Mouse (Mus musculus): ENCODE results near the gene Aunip.

Aunip gene

DNA sequence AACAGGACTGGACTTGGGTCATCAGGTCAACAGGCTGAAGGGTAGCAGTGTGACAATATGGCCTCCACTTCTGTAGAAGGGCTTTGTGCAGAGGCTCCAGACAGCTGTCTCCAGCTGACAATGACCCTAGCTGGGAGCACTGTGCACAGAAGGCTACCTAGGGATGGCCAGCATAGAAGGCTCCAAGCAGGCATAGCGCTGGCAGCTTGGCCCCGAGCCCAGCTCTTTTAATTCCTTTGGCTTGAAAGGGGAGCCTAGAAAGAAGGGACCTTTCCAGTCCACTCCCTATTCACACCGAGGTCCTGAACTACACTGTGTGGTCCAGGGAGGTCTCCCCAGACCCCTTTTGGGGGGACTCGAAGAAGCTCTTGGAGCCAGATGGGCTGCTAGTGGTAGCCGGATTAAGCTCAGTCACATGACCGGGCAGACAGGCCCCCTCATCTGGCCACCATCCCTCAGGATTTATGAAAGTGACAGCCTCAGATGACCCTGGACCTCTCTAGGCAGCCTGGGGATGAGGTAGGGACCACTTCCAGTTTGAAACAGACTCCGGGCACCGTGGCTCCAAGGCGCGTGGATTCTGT lies 28.3 kb downstream of the Aunip start:
- in situ Hi-C loops (cut with MboI; ENCODE audit: low pct_unique_long_range_greater_than_20kb in 1 of 2, low sequenced_read_pairs in 2 of 2, unreplicated experiment in 1 of 2) = no loop called here

DNA sequence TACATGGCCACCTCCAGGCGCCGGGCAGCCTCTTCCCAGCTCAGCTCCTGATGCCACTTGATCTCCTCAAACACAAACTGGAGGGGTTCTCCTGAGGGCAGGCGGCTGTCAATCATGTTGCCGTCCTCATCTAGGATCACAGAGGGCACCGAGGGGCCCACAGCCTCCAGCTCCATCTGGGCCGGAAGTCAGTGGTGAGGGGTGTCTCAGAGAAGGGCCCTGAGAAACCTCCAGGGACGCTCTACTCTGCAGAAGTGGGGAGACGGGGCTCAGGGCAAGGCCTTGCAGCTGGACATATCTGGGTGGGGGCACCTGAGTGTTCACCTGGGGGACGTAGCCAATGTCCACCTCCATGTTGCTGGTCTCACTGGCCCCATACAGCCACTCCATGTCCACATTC lies 31.9 kb downstream of the Aunip start:
- in situ Hi-C loops (cut with MboI; ENCODE audit: low pct_unique_long_range_greater_than_20kb in 1 of 2, low sequenced_read_pairs in 2 of 2, unreplicated experiment in 1 of 2) = no loop called here

DNA sequence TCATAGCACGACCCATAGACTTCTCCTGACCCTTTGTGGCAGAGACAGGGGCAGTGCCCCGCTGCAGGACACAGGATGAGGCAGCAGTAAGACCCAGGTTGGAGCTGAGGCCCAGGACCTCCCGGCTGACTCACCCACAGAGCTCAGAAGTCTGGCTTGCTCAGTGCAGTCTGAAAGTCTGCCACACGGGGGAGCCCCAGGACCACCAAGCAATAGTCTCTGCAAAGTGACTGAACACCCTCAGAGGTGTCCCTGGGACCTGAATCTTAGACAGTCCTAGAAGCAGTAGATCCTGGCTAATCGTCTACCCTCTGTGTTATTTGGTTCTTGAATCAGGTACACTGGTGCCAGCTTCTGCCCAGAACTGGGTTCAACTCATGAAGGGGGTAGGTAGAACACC lies 32.5 kb downstream of the Aunip start:
- in situ Hi-C loops (cut with MboI; ENCODE audit: low pct_unique_long_range_greater_than_20kb in 1 of 2, low sequenced_read_pairs in 2 of 2, unreplicated experiment in 1 of 2) = no loop called here

DNA sequence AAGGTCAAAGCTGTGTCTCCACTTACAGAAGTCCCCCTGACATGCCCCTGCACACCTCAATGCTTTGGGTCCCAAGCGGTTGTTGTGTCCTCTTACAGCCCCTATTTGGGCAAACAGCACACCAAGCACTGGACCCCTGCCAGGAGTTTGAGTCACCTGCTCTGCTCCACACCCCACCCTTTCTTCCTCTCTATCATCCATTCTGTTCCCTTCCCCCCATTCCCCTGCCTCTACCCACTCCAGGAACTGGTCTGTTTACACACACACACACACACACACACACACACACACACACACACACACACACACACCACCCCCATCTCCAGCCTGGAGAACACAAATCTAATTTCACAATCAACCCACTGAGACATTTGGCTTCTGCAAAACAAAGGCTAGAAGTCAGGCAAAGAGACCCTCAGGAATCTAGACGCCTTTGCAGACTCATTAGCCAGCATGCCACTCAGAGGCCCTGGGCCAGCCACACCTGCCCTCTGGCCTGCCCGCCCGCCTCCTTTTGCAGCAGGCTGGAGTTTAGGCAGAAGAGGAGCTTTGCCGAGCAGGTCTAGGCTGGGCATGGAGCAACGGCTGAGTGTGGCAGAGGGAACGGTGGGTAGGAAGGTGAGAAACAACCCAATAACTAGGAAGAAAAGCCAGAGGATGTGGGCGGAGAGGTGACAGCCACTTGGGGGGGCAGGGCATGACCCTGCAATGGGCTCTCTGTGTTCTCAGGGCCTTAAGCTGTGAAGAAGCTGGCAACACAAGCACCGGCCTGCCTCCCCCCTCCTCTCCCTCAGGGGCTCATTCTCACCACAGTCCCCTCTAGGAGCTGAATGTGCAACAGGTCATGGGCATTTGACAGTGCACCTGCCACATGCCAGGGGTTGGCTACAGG lies 36.3 kb downstream of the Aunip start:
- in situ Hi-C loops (cut with MboI; ENCODE audit: low pct_unique_long_range_greater_than_20kb in 1 of 2, low sequenced_read_pairs in 2 of 2, unreplicated experiment in 1 of 2) = no loop called here

DNA sequence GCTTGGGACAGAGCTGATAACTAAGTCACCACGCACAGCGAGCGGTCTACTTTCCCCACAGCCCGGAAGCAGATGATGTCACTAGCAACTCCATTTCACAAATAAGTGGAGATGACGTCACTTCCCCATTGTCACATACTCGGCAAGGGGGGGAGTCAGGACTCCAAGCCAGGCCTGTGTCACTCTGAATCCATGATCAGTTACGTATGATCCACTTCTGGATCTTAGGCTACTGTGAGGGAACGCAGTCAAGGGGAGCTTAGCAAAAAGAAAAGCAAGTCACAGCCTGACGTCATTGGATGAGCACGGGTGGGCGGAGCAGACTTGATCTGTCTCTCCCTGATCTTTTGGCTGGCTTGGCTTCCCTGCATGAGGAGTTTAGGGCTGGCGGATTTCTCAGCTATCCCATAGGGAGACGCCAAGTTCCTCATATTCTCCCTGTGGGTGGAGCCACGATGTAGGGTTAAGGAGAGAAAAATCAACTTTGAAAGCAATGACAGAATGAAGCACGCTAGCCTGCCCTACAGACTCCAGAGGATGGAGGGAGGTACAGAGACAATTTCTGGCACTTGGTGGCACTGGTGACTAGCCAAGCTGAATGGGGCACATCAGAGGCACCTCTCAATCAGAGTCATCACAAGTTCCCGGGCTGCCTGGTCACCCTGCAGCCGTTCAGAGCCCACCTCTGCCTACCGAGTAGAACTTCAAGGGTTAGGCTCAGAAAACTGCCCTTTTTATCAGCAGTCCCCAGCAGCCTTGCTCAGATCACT lies 37.6 kb downstream of the Aunip start:
- in situ Hi-C loops (cut with MboI; ENCODE audit: low pct_unique_long_range_greater_than_20kb in 1 of 2, low sequenced_read_pairs in 2 of 2, unreplicated experiment in 1 of 2) = no loop called here

DNA sequence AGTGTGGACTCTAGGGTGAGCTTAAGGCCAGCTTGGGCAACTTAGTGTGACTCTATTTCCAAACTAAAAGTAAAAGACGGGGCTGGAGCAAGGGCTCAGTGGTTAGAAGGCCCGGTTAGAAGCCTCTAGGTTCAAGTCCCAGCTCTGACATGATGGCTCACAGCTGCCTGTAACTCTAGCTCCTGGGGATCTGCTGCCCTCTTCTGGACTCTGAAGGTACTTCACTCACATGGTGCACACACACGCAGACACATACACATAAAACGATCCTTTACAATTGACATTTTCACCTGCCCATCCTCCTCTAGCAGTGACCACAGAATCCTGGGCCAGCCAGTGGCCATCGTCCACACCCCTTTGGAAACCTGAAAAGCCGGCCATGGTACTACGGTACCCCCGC lies 39.1 kb downstream of the Aunip start:
- in situ Hi-C loops (cut with MboI; ENCODE audit: low pct_unique_long_range_greater_than_20kb in 1 of 2, low sequenced_read_pairs in 2 of 2, unreplicated experiment in 1 of 2) = no loop called here

DNA sequence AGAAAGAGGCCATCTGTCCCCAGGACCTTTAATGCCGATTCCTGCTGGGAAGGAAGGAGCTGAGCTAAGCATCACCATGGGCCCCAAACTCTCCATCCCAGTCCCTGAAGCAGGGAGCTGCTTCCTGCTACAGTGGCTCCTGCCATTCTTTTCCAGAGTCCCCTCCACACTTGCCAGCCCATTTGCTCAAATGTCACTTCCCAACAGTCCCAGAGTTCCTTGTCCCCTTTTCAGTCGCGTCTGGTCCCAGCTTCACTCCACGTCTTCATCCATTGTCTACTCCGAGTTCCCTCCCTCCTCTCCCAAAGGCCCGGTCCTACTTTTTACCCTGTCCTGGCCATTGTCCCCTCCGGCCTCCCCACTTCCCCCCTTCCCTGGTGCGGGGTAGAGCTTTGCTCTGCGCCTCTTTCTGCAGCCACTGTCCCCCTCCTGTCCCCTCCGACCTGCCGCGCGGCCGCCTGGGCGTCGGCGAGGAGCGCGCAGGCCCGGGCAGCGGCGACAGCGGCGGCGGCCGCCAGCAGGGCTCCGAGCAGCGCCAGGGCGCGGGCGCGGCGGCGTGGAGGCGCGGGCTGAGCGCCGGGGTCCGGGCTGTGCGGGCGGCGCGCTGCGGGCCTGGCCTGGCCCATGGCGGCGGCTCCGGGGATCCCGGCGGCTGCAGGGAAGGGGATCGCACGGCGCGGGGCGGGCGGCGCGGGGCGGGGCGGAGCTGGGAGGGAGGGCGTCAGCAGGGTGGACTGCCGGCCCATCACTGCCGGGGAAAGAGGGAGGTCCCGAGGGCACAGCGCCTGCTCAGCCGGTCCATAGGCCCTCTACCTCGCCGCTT lies 40.9 kb downstream of the Aunip start, which contains the start of gene Selenon:
Gene Selenon, minus strand, starts transcription at position 673 of the 823 bp plus-strand sequence.
- in situ Hi-C loops (cut with MboI; ENCODE audit: low pct_unique_long_range_greater_than_20kb in 1 of 2, low sequenced_read_pairs in 2 of 2, unreplicated experiment in 1 of 2) = no loop called here

DNA sequence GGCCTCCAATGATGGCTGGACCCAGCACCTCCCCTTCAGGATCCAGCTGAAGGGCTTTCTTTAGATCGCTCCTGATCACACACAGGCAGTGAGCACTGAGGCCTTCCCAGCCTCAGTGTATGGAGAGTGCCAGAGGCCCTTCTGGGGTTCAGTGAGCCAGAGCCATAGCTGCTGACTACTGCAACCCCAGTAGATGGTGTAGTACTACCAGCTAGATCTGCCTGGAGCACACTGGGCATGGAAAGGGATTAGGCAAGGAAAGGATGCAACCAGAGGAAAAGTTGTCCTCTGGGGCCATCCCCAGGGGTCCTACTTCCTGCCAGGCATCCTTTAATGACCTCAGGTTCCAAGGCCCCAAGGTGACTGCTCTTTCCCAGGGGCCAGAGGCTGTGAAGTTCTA lies 42.8 kb downstream of the Aunip start:
- in situ Hi-C loops (cut with MboI; ENCODE audit: low pct_unique_long_range_greater_than_20kb in 1 of 2, low sequenced_read_pairs in 2 of 2, unreplicated experiment in 1 of 2) = no loop called here

DNA sequence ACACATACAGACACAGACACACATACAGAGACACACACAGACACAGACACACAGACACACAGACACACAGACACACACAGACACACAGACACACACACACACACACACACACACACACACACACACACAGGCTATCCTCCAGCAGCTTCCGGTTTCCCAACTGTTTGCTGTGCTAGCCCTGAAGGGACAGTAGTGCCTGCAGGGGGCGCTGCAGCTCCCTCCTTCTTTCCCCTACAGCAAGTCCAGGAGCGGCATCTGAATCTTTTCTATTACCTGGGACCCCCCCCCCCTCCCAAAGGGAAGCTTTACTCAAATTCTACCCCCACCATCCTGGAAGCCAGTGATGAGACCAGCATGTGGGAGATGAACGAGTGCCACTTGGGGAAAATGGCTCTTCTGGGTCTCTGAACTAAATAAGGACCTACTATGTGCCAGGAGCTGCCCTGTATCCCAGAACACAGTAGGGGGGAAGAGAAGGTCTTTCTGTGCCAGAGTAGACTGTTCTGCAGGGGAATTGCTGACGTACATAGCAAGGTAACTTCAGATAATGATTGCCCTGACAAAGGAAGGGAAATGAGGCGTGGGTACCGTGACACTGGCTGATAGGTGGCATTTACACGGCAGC lies 45.3 kb downstream of the Aunip start:
- in situ Hi-C loops (cut with MboI; ENCODE audit: low pct_unique_long_range_greater_than_20kb in 1 of 2, low sequenced_read_pairs in 2 of 2, unreplicated experiment in 1 of 2) = no loop called here

DNA sequence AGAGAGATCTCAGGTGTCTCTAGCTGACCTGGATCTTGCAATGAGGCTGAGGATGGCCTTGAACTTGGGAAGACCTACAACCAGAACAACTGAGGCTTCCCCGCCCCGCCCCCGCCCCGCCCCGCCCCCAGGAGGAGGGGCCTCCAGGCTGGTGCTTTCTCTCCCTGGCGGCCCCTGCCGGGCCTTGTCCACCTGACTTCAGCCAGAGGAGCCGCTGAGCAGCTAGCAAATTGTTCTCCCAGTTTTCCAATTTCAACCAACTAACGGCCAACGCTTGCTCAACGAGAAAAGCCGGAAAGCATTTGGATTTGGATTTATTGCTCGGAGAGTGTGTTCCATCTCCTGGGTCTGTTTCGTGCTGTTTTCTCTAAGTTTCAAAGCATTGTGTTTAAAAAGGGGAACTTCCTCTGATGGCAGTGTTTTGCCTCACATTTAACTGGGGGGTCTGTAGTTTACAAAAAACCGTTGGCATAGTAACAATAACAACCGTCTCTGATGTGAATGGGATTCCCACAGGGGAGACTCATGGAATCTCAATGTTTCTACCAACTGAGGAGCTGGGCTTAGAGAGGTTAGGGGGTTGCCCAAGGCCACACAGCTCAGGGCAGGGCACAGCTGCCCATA lies 46.9 kb downstream of the Aunip start:
- in situ Hi-C loops (cut with MboI; ENCODE audit: low pct_unique_long_range_greater_than_20kb in 1 of 2, low sequenced_read_pairs in 2 of 2, unreplicated experiment in 1 of 2) = no loop called here

DNA sequence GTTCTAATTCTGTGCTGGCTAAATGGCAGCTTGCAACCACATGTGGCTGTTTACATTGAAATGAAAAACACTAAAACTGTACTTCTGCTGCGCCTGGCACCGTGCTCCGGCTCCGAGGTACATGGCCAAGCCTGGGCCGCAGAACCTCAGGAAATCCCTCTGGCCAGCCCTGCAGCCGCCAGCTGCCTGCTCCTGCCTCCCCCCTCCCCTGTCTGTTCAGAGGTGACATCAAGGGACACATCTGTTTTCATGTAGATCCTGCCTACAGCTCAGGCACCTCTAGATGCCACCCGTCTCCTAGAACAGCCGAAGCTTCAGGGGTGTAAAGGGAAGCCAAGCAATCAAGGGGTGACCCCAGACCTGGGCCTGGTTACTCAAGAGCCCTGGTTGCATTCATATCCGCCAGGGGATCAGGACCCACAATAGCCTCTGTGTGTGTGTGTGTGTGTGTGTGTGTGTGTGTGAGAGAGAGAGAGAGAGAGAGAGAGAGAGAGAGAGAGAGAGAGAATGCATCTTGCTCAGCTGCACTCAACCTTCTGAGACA lies 47.8 kb downstream of the Aunip start:
- in situ Hi-C loops (cut with MboI; ENCODE audit: low pct_unique_long_range_greater_than_20kb in 1 of 2, low sequenced_read_pairs in 2 of 2, unreplicated experiment in 1 of 2) = no loop called here

DNA sequence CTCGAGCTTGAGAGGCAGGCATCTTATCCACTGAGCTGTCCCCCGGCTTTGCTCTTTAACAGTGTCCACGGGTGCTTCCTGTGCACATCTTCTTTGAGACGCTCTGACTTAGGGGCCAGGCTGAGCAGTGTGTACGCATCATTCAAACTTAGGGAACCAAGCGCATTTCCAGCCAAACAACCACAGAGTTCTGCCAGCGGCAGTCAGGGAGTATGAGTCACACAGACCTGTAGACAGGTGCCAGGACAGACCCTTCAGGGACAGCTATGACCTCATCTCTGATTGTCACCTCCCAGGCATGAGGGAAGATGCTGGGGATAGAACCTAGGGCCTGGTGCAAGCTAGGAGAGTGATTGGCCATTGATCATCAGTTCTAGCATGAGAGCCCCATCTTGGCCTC lies 48.4 kb downstream of the Aunip start:
- in situ Hi-C loops (cut with MboI; ENCODE audit: low pct_unique_long_range_greater_than_20kb in 1 of 2, low sequenced_read_pairs in 2 of 2, unreplicated experiment in 1 of 2) = no loop called here

DNA sequence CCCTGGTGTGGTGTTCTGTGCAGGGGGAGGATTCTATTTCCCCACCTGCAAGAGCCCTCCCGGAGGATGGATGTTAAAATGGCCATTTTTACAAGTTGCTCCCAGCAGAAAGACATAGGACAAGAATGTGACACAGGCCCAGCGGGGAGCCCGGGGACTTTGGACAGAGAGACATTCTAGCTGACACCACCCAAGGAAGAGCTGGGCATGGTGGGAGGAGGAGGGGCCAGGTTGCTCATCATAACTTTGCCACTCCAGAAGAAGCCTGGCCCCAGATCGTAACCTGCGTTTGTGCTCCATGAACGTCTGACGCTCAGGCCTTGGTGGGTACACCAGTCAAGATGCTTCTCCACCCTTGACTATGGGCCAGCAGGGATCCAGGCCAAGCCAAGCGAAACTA lies 49.9 kb downstream of the Aunip start:
- in situ Hi-C loops (cut with MboI; ENCODE audit: low pct_unique_long_range_greater_than_20kb in 1 of 2, low sequenced_read_pairs in 2 of 2, unreplicated experiment in 1 of 2) = no loop called here

DNA sequence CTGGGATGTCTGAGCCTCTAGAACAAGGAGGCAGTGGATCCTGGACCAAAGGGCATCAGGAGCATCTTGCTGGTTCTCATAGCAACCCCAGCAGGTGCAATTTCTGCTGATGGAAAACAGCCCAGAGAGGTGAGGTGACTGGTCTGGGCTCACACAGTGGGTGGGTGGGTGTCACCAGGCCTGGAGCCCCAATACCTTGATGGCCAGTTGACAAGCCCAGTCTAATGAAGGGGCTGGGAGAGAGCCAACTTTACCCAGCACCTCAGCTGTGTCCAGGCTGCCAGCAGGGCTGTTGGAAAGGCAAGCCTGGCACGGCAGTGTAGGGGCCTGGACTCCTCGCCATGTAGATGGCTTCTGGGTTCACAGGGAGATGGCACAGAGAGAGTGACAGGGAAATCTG lies 51.2 kb downstream of the Aunip start:
- in situ Hi-C loops (cut with MboI; ENCODE audit: low pct_unique_long_range_greater_than_20kb in 1 of 2, low sequenced_read_pairs in 2 of 2, unreplicated experiment in 1 of 2) = no loop called here

DNA sequence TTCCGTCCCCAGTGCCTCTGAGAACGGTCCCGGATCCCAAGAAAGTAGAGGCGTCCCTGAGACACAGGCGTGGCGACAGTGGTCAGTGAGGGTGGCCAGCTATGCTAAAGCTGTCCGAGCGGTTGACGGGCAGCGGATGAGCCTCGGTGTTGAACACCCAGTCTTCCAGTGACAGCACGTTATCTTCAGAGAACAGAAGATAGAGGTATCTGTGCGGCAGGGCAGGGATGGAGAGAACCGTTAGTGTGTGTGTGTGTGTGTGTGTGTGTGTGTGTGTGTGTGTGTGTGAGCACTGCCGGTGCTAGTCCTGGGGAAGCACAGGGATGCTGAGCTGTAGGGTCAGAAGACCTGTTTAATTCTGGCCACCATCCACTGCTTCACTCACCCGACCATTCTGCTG lies 52.8 kb downstream of the Aunip start:
- in situ Hi-C loops (cut with MboI; ENCODE audit: low pct_unique_long_range_greater_than_20kb in 1 of 2, low sequenced_read_pairs in 2 of 2, unreplicated experiment in 1 of 2) = no loop called here

DNA sequence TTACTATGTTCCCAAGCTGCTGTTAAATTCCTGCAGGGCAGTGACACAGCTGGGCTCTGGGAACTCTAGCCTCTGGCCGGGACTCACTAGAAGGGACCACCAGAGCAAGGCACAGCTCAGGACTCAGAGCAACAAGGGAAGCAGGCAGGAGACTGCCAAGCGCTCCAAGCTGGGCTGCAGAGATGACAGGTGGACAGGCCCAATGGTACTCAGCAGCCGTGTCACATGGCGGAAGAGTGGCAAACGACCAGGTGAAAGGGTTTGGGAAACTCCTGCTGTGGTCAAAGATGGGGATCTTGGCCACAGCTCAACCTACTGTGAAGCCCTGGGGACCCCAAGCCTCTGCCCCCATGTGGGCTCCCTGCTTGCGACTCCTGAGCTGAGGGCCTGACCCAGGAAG lies 53.3 kb downstream of the Aunip start:
- in situ Hi-C loops (cut with MboI; ENCODE audit: low pct_unique_long_range_greater_than_20kb in 1 of 2, low sequenced_read_pairs in 2 of 2, unreplicated experiment in 1 of 2) = no loop called here

DNA sequence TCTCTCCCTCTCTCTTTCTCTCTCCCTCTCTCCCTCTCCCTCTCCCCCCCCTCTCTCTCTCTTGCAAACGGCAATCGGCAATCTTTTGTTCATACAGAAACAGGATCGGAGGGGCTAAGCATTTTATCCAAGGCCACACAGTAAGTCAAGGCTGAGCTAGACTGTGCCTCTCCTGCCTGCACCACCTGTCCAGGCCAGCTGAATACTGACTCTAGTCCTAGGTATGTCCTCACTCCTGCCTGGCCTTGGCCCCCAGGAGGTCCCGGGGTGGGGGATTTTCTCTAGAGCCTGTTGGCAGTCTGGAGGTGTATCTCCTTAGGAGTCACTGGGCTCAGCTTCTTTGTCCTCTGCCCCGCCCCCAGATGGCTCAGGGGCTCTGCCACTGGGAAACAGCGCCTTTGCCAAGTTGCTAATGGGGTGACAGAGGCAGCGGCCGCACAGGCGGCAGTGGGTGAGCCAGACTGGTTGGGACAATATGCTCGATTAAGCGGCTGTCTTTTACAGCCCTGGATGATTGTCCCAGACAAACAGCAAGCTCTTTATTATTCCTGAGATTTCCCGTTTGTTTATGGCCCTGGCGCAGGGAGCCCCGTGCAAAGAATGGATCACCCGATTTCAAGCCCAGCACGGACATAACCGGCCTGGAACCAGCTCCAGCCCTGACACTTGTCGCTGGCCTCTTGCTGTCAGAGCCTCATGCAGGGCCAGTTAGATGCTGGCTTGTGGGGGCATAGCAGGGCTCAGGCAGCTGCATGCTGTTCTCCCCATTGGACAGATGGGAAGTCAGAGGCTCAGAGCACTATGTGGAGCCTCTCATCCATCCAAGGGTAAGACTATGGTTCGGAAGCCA lies 56.8 kb downstream of the Aunip start:
- in situ Hi-C loops (cut with MboI; ENCODE audit: low pct_unique_long_range_greater_than_20kb in 1 of 2, low sequenced_read_pairs in 2 of 2, unreplicated experiment in 1 of 2) = no loop called here

All from mouse embryonic stem cell (cell line).